Mouse (Mus musculus) C2C12 (cell line): ENCODE results near the gene Pdk2. TPM values are rescaled to one million over a fixed set of nuclear protein-coding genes. Genes with fewer than 3 reads are reported as not detected.

Experiments
- H3K27me3 ChIP-seq: one replicate; pipeline ENCODE4 v1.6.1; 2011; ENCODE audit not compliant: control insufficient read depth, insufficient read depth, insufficient read length
- H3K36me3 ChIP-seq: one replicate; pipeline ENCODE4 v1.6.1; 2011; ENCODE audit not compliant: control insufficient read depth, insufficient read depth
- H3K4me3 ChIP-seq: one replicate; pipeline ENCODE4 v1.5.1; 2011; ENCODE audit warnings: mild to moderate bottlenecking, control low read depth; ENCODE audit not compliant: poor library complexity, insufficient read depth, severe bottlenecking
- H3K79me2 ChIP-seq: one replicate; pipeline ENCODE4 v1.6.1; 2011; ENCODE audit not compliant: control insufficient read depth, insufficient read depth
- H3K79me3 ChIP-seq: one replicate; pipeline ENCODE4 v1.6.1; 2011; ENCODE audit warnings: low read depth, control low read depth
- H3ac ChIP-seq: one replicate; pipeline ENCODE3; 2011; ENCODE audit warnings: low read depth; ENCODE audit not compliant: control insufficient read depth, insufficient read length
- CEBPB ChIP-seq: IDR thresholded peaks from one replicate; pipeline ENCODE4 v1.6.1; 2011; ENCODE audit warnings: low read depth, mild to moderate bottlenecking, control low read depth, moderate library complexity
- CTCF ChIP-seq: IDR thresholded peaks from one replicate; pipeline ENCODE4 v1.5.1; 2011; ENCODE audit not compliant: control insufficient read depth, insufficient read depth, insufficient read length
- FOSL1 ChIP-seq: IDR thresholded peaks from one replicate; pipeline ENCODE4 v1.8.0; 2011; ENCODE audit warnings: mild to moderate bottlenecking, low read length; ENCODE audit not compliant: poor library complexity, insufficient read depth, severe bottlenecking
- MAX ChIP-seq: IDR thresholded peaks from one replicate; pipeline ENCODE4 v1.6.1; 2011; ENCODE audit warnings: mild to moderate bottlenecking, control low read depth
- MYOD1 ChIP-seq: IDR thresholded peaks from one replicate; pipeline ENCODE4 v1.6.1; 2011; ENCODE audit warnings: low read depth; ENCODE audit not compliant: control insufficient read depth, insufficient read length
- MYOG ChIP-seq: IDR thresholded peaks from one replicate; pipeline ENCODE4 v1.6.1; 2011; ENCODE audit not compliant: control insufficient read depth, insufficient read length; ENCODE audit errors: extremely low read depth
- USF1 ChIP-seq: IDR thresholded peaks from one replicate; pipeline ENCODE4 v1.6.1; 2011; ENCODE audit warnings: low read depth, mild to moderate bottlenecking, control low read depth, moderate library complexity
- polyA plus RNA-seq: library from polyadenylated mRNA; unstranded; fragments of >200 nt; fragmentation: generic; extraction: Trizol; gene quantifications from one replicate; pipeline ENCODE4 v1.2.1, GENCODE M21; 2012; ENCODE audit warnings: missing spikeins

Gene Pdk2
- polyA plus RNA-seq, 1 experiment, result 1.8 TPM

DNA sequence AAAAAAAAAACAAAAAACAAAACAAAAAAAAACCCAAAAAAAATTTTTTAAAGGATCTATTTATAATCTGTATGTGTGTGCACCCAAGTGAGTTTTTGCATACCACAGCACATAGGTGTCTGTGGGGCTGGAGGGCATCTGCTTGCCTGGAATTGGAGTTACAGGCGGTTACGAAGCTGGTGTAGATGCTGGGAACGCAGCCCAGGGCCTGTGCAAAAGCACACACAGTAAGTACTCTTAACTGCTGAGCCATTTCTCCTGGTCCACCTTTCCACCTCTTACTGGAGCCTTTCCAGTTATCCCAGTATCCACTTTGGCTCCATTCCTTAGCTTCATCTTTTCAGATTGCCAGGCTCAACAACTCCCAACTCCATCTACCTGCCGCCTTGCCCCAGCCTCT lies 1.9 kb upstream of the Pdk2 start:
- TF ChIP-seq MAX (no peak), MYOD1 (no peak), USF1 (no peak), FOSL1 (no peak)
- H3K79me2 ChIP-seq, result no peaks in the 10 kb centered on the region
- no peaks in the 10 kb centered on the region for H3K27me3 ChIP-seq
- H3ac ChIP-seq, result no peak overlapping the region
- H3K79me3 ChIP-seq, result no peaks in the 10 kb centered on the region
- peaks cover 25% of the 10 kb centered on the region for H3K36me3 ChIP-seq
- no peak overlapping the region for H3K4me3 ChIP-seq

DNA sequence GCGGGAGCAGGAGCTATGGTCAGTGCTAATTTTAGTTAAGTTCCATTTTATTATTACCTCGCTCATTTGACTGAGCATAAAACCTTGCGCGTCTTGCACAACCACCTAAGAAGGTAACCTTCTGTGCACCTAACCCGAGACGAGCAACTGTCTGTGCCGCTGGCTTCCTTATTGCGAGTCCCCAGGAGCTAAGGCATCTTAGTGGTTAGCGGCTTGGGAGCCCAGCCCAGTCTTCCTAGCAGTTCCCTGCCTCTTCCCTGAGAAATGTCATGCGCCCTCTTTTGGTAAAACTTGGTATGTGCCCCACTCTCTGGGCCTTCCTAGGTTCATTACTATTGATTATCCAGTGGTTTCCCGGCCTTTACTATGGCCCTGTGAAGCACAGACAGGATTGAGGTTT lies 942 bp upstream of the Pdk2 start:
- peaks cover 18% of the 10 kb centered on the region for H3K36me3 ChIP-seq
- no peaks in the 10 kb centered on the region for H3K79me2 ChIP-seq
- H3K27me3 ChIP-seq, result no peaks in the 10 kb centered on the region
- H3K4me3 ChIP-seq, result peak overlapping the region; percentile 23
- no peak overlapping the region for H3ac ChIP-seq
- TF ChIP-seq CTCF (peak; percentile 56), USF1 (no peak), CEBPB (no peak), MYOD1 (no peak), MYOG (no peak), FOSL1 (no peak), MAX (peak; percentile 60)
- no peaks in the 10 kb centered on the region for H3K79me3 ChIP-seq

DNA sequence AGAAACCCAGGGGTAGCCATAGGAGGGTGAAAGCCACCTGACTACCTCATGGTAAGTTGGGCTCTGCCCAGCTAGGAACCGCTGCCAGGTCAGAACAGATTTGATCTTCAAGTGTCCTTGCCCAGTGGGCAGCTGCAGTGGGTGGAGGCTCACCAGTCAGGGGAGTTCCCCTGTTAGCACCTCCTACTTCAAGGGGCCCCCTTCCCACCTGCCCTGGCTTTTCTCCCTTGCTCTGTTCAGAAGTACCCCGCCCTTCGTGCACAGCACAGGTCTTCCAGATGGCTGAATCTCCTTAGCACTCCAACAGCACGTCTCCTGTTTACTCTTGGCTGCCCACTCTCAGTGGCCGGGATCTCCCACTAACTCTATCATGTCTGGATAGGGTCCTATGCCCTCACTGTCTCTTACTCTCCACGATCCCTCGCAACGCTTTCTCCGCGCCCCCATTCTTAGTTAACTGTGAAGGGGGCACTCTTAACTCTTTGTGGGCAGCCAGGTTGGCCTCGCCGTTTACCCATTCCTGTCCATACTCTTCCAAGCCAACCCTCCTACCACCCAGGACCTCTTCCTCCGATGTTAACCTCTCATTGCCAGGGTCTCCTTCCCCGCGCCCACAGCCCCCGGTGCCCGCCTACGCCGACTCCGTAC lies 539 bp downstream of the Pdk2 start:
- peak overlapping the region; percentile 77 for H3ac ChIP-seq
- TF ChIP-seq USF1 (no peak), FOSL1 (no peak), MYOD1 (no peak), CTCF (no peak), CEBPB (no peak)
- H3K27me3 ChIP-seq, result no peaks in the 10 kb centered on the region
- H3K36me3 ChIP-seq, result peaks cover 8% of the 10 kb centered on the region
- H3K4me3 ChIP-seq, result peak overlapping the region; percentile 16
- no peaks in the 10 kb centered on the region for H3K79me3 ChIP-seq
- H3K79me2 ChIP-seq, result no peaks in the 10 kb centered on the region

DNA sequence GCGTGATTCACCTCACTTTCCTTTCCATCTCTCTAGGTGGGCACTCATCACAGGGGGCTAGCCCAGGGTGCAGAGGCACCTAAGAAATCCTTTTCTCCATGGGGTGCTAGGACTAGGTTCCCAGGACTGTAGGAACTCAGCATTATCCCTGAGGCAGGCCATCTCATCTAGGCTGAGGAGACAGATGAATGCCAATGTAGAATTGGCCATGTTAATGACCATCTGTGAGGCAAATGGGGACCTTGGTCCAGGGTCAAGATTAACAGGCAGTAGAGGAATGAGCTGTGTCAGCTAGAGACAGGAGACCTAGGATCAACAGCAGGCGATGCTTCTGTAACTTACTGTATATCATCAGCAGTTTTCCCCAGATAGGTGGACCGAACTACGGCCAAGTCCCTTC lies 1.4 kb downstream of the Pdk2 start:
- H3K79me2 ChIP-seq, result no peaks in the 10 kb centered on the region
- no peak overlapping the region for H3ac ChIP-seq
- no peaks in the 10 kb centered on the region for H3K79me3 ChIP-seq
- peaks cover 4% of the 10 kb centered on the region for H3K27me3 ChIP-seq
- TF ChIP-seq USF1 (no peak), FOSL1 (no peak), CTCF (no peak), MYOG (no peak), MYOD1 (no peak), MAX (no peak), CEBPB (no peak)
- peaks cover 1% of the 10 kb centered on the region for H3K36me3 ChIP-seq
- no peak overlapping the region for H3K4me3 ChIP-seq

DNA sequence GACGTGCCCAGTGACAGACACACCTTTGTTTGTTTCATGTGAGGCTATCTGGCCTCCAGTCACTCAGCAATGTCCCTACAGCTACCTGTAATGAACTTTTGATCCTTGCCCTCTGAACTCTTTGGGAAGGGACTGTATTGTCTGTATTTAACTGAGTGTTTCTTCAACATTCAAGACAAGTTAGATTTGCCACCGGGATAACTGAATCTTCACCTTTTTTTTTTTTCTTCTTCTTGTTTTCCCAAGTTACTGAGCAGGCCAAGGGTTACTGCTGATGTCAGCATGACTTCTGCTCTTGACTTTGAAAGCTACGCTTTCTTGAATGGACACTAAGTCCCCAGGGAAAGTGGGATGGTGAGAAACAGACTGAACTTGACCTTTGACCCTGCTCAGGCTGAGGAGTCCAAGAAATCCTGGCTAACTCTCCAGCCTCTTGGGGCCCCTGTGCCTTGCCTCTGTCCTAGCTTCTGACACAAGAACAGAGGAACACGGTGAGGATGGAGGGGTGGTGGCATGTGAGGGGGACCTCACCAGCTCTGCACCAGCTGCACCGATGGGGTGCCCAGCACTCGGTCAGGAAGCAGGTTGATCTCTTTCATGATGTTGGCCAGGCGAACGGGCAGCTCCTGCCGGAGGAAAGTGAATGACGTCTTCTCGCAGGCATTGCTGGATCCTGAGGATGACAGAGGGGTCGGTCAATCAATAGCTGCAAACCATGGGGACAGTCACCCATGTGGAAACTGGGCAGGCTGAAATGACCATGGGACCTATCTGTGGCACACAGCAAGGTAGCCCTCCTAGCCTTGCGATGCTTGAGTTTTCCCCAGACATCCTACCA lies 2.1 kb downstream of the Pdk2 start:
- Histone ChIP-seq H3K79me2 (no peaks in the 10 kb centered on the region), H3K27me3 (peaks cover 4% of the 10 kb centered on the region), H3K36me3 (no peaks in the 10 kb centered on the region), H3K4me3 (no peak overlapping the region), H3ac (no peak overlapping the region), H3K79me3 (no peaks in the 10 kb centered on the region)
- TF ChIP-seq FOSL1 (no peak), CEBPB (no peak), MYOG (no peak), CTCF (no peak), MAX (no peak), MYOD1 (no peak), USF1 (no peak)
